Mouse (Mus musculus): ENCODE data around the gene Prss29.

DNA sequence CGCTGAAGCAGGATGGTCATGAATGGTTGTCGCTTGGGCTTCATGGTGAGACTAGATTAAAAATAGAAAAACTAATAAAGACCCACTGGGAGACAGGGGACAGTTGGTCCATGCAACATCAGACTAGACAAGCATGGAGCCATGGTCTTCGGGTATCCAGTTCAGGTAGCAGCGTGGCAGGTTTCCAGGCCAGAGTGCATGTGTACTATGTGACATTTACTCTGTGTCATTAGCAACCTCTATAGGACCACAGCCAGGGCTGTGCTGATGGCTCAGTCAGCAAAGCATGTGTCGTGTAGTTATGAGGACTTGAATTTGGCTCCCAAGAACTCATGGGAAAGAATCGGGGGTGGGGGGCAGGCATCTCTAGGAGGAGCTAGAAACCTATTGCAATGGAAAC lies 21.5 kb downstream of the Prss29 start:
- TF ChIP-seq CTCF (IDR thresholded peaks at IDR 0.05; ENCODE audit: insufficient read depth, low read length): no peak
- no peak for TF ChIP-seq POLR2A (IDR thresholded peaks at IDR 0.05; ENCODE audit: borderline replicate concordance, extremely low read depth, low read depth, low read length)

Data from lung, adult 2 months (tissue).